Mouse (Mus musculus): ENCODE measurements around the gene Ptprcap.

The Ptprcap gene

GRCm38 (mm10) chr19:4146366-4147021 is 6.9 kb upstream of the Ptprcap start:
- no peak for DNase-seq (ENCODE audit: extremely low read depth, low read depth, low spot score)

GRCm38 (mm10) chr19:4147022-4147405 is 6.4 kb upstream of the Ptprcap start:
- peak; percentile 69 for DNase-seq (ENCODE audit: extremely low read depth, low read depth, low spot score)

GRCm38 (mm10) chr19:4147782-4148490 is 5.5 kb upstream of the Ptprcap start:
- DNase-seq (ENCODE audit: extremely low read depth, low read depth, low spot score): no peak

GRCm38 (mm10) chr19:4148491-4148806 is 5.0 kb upstream of the Ptprcap start, which contains the start of gene Coro1b:
Gene Coro1b (plus strand): TSS chr19:4148619.
- DNase-seq (ENCODE audit: extremely low read depth, low read depth, low spot score): no peak

GRCm38 (mm10) chr19:4148819-4149218 is 4.6 kb upstream of the Ptprcap start:
- no peak for DNase-seq (ENCODE audit: extremely low read depth, low read depth, low spot score)

- DNase-seq (ENCODE audit: extremely low read depth, low read depth, low spot score): no peak
These were observed 4.1 kb upstream of the Ptprcap start for GRCm38 (mm10) chr19:4149283-4149682.

- DNase-seq (ENCODE audit: extremely low read depth, low read depth, low spot score): no peak
These were observed 3.5 kb upstream of the Ptprcap start for GRCm38 (mm10) chr19:4149764-4150461.

- DNase-seq (ENCODE audit: extremely low read depth, low read depth, low spot score): no peak
These were observed 2.6 kb upstream of the Ptprcap start for GRCm38 (mm10) chr19:4150567-4151487.

GRCm38 (mm10) chr19:4151488-4151860 is 1.9 kb upstream of the Ptprcap start:
- no peak for DNase-seq (ENCODE audit: extremely low read depth, low read depth, low spot score)

- no peak for DNase-seq (ENCODE audit: extremely low read depth, low read depth, low spot score)
These were observed 1.5 kb upstream of the Ptprcap start for GRCm38 (mm10) chr19:4151898-4152297.

GRCm38 (mm10) chr19:4152445-4153231 is 766 bp upstream of the Ptprcap start:
- no peak for DNase-seq (ENCODE audit: extremely low read depth, low read depth, low spot score)

- DNase-seq (ENCODE audit: extremely low read depth, low read depth, low spot score): no peak
These were observed 1.2 kb downstream of the Ptprcap start for GRCm38 (mm10) chr19:4154437-4155222.

GRCm38 (mm10) chr19:4155223-4156072 is 2.0 kb downstream of the Ptprcap start:
- DNase-seq (ENCODE audit: extremely low read depth, low read depth, low spot score): no peak

- no peak for DNase-seq (ENCODE audit: extremely low read depth, low read depth, low spot score)
These were observed 2.7 kb downstream of the Ptprcap start for GRCm38 (mm10) chr19:4156073-4156579.

GRCm38 (mm10) chr19:4156771-4157170 is 3.4 kb downstream of the Ptprcap start:
- no peak for DNase-seq (ENCODE audit: extremely low read depth, low read depth, low spot score)

- no peak for DNase-seq (ENCODE audit: extremely low read depth, low read depth, low spot score)
These were observed 5.6 kb downstream of the Ptprcap start for GRCm38 (mm10) chr19:4159049-4159448.

- DNase-seq (ENCODE audit: extremely low read depth, low read depth, low spot score): no peak
These were observed 9.5 kb downstream of the Ptprcap start, which contains the start of gene Rps6kb2 for GRCm38 (mm10) chr19:4162646-4163542. Gene Rps6kb2 (minus strand): TSS chr19:4163354.

Measured in fat pad, adult 2 months (tissue).